Mouse (Mus musculus) small intestine, adult 2 months (tissue): ENCODE measurements around the gene Tbc1d5. TPM values are rescaled to one million over a fixed set of nuclear protein-coding genes. Genes with fewer than 3 reads are reported as not detected.

Source experiments
- H3K27ac ChIP-seq: fragments of 200-500 bp; 2 replicates; pipeline ENCODE4 v1.5.1; 2012; ENCODE audit warnings: low read depth, low read length, control low read depth, inconsistent platforms; ENCODE audit not compliant: insufficient read depth
- H3K27me3 ChIP-seq: fragments of 200-500 bp; 2 replicates; pipeline ENCODE4 v1.6.1; 2012; ENCODE audit warnings: mild to moderate bottlenecking, moderate library complexity, low read length, inconsistent platforms; ENCODE audit not compliant: control insufficient read depth, insufficient read depth
- H3K36me3 ChIP-seq: fragments of 200-500 bp; 2 replicates; pipeline ENCODE4 v1.6.1; 2012; ENCODE audit warnings: mild to moderate bottlenecking, low read length, control low read depth, inconsistent platforms; ENCODE audit not compliant: control insufficient read depth, insufficient read depth
- H3K4me1 ChIP-seq: fragments of 200-500 bp; 2 replicates; pipeline ENCODE4 v1.6.1; 2012; ENCODE audit warnings: low read length, inconsistent platforms, mixed read lengths; ENCODE audit not compliant: control insufficient read depth, insufficient read depth, insufficient read length
- H3K4me3 ChIP-seq: fragments of 200-500 bp; 2 replicates; pipeline ENCODE4 v1.5.1; 2012; ENCODE audit warnings: low read depth, mild to moderate bottlenecking, control low read depth, inconsistent platforms, low read length, moderate library complexity
- CTCF ChIP-seq: fragments of 200-500 bp; IDR thresholded peaks from 2 replicates; pipeline ENCODE4 v1.5.1; 2012; ENCODE audit warnings: low read depth, mild to moderate bottlenecking, control low read depth, inconsistent platforms, low read length, moderate library complexity, mixed read lengths; ENCODE audit not compliant: insufficient replicate concordance, insufficient read length; ENCODE audit errors: extremely low read depth
- POLR2A ChIP-seq: fragments of 200-500 bp; IDR thresholded peaks from 2 replicates; pipeline ENCODE4 v1.6.1; 2012; ENCODE audit warnings: low read depth, mild to moderate bottlenecking, control low read depth, inconsistent platforms, low read length, moderate library complexity
- WGBS: fragments of 180-500 bp; shearing (Covaris S2); methylation state at CpG from one replicate; pipeline ENCODE4 v1.1.7; 2018; 5-methylcytosine and 5-hydroxymethylcytosine counted together
- polyA plus RNA-seq: library from polyadenylated mRNA; depleted of rRNA; stranded (reverse); fragments of >200 nt; gene quantifications from 2 replicates; pipeline ENCODE4 v1.2.3, GENCODE M21; 2012

Gene Tbc1d5
- polyA plus RNA-seq, 1 experiment = 6.1 TPM

DNA sequence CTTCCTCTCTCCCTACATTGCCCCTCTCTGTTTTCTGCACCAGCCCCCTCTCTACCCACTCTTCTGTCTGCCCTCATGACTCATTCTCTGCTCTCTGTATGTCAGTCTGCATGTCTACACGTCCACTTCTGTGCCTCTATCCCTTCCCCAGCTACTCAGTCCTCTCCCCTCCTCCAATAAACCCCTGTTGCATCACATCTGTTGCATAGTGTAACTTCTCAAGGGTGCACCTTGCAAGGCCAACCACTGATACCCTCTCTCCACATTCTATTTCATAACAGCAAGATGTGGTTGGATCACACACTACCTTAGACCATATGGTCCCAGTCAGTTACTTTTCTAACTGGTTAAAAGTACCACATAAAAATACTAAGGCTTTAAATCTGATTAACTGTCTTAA, 74.9 kb downstream of the Tbc1d5 start:
- no peak overlapping the region for H3K4me3 ChIP-seq
- no peaks in the 10 kb centered on the region for H3K27me3 ChIP-seq
- H3K4me1 ChIP-seq = no peaks in the 10 kb centered on the region
- H3K36me3 ChIP-seq = no peaks in the 10 kb centered on the region
- TF ChIP-seq CTCF = no peak
- TF ChIP-seq POLR2A = no peak
- 78% methylated on average over 1 of the region's 1 CpGs for WGBS
- H3K27ac ChIP-seq = no peak overlapping the region

GRCm38 (mm10) chr17:51043869-51044268, 135.3 kb downstream of the Tbc1d5 start:
- WGBS = 86% methylated on average over 1 of the region's 1 CpGs

GRCm38 (mm10) chr17:51040861-51041260, 138.3 kb downstream of the Tbc1d5 start:
- WGBS = 48% methylated on average over 1 of the region's 1 CpGs
- TF ChIP-seq POLR2A (no peak), CTCF (no peak)
- H3K27ac ChIP-seq = no peak overlapping the region

More at GRCm38 (mm10) chr17:51043869-51044268, 135.3 kb downstream of the Tbc1d5 start:
- H3K4me3 ChIP-seq = no peak overlapping the region
- no peaks in the 10 kb centered on the region for H3K4me1 ChIP-seq
- H3K27ac ChIP-seq = no peak overlapping the region
- TF ChIP-seq CTCF = no peak
- no peak for TF ChIP-seq POLR2A
- no peaks in the 10 kb centered on the region for H3K36me3 ChIP-seq
- no peaks in the 10 kb centered on the region for H3K27me3 ChIP-seq

DNA sequence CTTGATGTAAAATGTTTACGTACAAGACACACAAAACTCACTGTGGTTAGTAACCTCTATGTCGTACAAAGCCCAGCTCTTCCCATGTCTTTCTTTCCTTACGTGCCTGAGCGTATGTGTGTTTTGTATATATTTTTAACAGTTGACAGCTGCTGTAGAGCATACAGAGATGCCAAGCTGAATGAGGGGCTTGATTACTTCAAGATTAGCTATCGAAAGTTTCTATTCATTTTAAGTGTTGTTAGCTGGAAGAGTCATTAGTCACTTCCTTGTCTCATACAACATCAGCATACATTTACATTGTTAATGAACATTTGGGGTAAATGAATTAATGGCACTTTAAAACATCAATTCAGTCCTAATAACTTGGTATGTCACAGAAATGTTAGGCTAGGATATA, 155.9 kb downstream of the Tbc1d5 start:
- no peak overlapping the region for H3K4me3 ChIP-seq
- WGBS = 87% methylated on average over 5 of the region's 5 CpGs
- H3K4me1 ChIP-seq = no peaks in the 10 kb centered on the region
- no peak overlapping the region for H3K27ac ChIP-seq
- TF ChIP-seq POLR2A (no peak), CTCF (no peak)
- peaks cover 2% of the 10 kb centered on the region; the same call in 1 of the 2 replicates for H3K36me3 ChIP-seq
- no peaks in the 10 kb centered on the region for H3K27me3 ChIP-seq

More at GRCm38 (mm10) chr17:51040861-51041260, 138.3 kb downstream of the Tbc1d5 start:
- no peaks in the 10 kb centered on the region for H3K36me3 ChIP-seq
- H3K4me1 ChIP-seq = no peaks in the 10 kb centered on the region
- no peak overlapping the region for H3K4me3 ChIP-seq
- H3K27me3 ChIP-seq = no peaks in the 10 kb centered on the region

GRCm38 (mm10) chr17:51016384-51016783, 162.8 kb downstream of the Tbc1d5 start:
- 75% methylated on average over 2 of the region's 2 CpGs for WGBS
- no peaks in the 10 kb centered on the region for H3K27me3 ChIP-seq
- TF ChIP-seq POLR2A (no peak), CTCF (no peak)
- no peak overlapping the region for H3K4me3 ChIP-seq
- H3K36me3 ChIP-seq = 0 out of 2 replicates have a peak, but pooled peaks cover 1% of the 10 kb centered on the region
- H3K27ac ChIP-seq = no peak overlapping the region
- H3K4me1 ChIP-seq = no peaks in the 10 kb centered on the region

DNA sequence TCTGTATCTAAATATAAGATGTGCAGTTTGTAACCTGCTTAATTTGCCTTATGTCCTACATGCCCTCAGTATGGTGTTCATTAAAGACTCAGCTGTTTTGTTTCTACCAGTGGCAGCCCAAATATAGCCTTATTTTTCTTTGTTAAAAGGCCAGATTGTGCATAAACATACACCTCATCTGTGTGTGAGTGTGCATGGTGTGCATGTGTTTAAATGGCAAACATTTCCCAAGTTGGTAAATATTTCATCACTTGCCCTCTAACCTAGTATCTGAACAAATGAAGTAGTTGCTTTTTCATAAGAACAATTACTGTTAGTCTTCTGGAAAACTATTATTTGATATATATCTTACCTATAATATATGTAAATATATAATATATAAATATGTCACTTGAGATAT, 165.2 kb downstream of the Tbc1d5 start:
- H3K36me3 ChIP-seq = 0 out of 2 replicates have a peak, but pooled peaks cover 1% of the 10 kb centered on the region
- H3K27ac ChIP-seq = no peak overlapping the region
- no peaks in the 10 kb centered on the region for H3K4me1 ChIP-seq
- no peak overlapping the region for H3K4me3 ChIP-seq
- no peaks in the 10 kb centered on the region for H3K27me3 ChIP-seq
- TF ChIP-seq CTCF (no peak), POLR2A (no peak)

DNA sequence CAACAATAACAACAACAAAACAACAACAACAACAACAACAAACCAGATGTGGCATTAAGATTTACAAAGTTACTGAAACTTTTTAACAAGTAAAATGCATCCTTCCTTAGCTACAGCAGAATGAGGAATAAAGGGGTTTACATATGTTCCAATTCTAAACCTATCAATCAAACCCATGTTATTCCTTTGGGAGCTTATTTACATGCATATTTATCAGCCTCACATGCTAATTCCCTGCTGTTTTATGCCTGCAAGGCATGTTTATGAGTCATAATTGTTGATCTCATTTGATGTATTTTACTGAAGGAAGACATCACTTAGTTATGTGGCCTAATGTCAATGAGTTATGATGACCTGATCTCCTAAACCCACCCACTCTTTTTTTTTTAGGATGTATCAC, 176.0 kb downstream of the Tbc1d5 start:
- no peaks in the 10 kb centered on the region for H3K27me3 ChIP-seq
- TF ChIP-seq CTCF (no peak), POLR2A (no peak)
- no peaks in the 10 kb centered on the region for H3K36me3 ChIP-seq
- no peak overlapping the region for H3K4me3 ChIP-seq
- no peaks in the 10 kb centered on the region for H3K4me1 ChIP-seq
- H3K27ac ChIP-seq = no peak overlapping the region
